Mouse (Mus musculus) heart, embryonic 10.5 days (tissue): ENCODE results near the gene Chodl. TPM values are rescaled to one million over a fixed set of nuclear protein-coding genes. Genes with fewer than 3 reads are reported as not detected.

Experiments used
- DNase-seq: peaks from one replicate; pipeline ENCODE4 v3.0.0-alpha.2; 2017; ENCODE audit warnings: low spot score
- H3K27ac ChIP-seq: fragments of 300-500 bp; sonication (generic); 2 replicates; pipeline ENCODE4 v1.5.1; 2016; ENCODE audit warnings: mild to moderate bottlenecking
- H3K27me3 ChIP-seq: fragments of 300-500 bp; sonication (generic); 2 replicates; pipeline ENCODE4 v1.6.1; 2016; ENCODE audit warnings: mild to moderate bottlenecking; ENCODE audit not compliant: poor library complexity, insufficient read depth, severe bottlenecking
- H3K36me3 ChIP-seq: fragments of 300-500 bp; sonication (generic); 2 replicates; pipeline ENCODE4 v1.6.1; 2016; ENCODE audit warnings: mild to moderate bottlenecking, moderate library complexity
- H3K4me1 ChIP-seq: fragments of 300-500 bp; sonication (generic); 2 replicates; pipeline ENCODE4 v1.6.1; 2016; ENCODE audit warnings: mild to moderate bottlenecking
- H3K4me3 ChIP-seq: fragments of 300-500 bp; sonication (generic); 2 replicates; pipeline ENCODE4 v1.5.1; 2016; ENCODE audit warnings: mild to moderate bottlenecking, moderate library complexity
- H3K9me3 ChIP-seq: fragments of 300-500 bp; sonication (generic); 2 replicates; pipeline ENCODE4 v1.6.1; 2016; ENCODE audit warnings: mild to moderate bottlenecking, moderate library complexity
- WGBS: fragments of 180-500 bp; shearing (Covaris S2); methylation state at CpG from one replicate; pipeline ENCODE4 v1.1.7; 2016; 5-methylcytosine and 5-hydroxymethylcytosine counted together
- polyA plus RNA-seq: library from polyadenylated mRNA; unstranded; fragments of >200 nt; fragmentation: Nextera tagmentation; extraction: Ambion mirVana; gene quantifications from 2 replicates; pipeline ENCODE4 v1.2.1, GENCODE M21; 2016

The Chodl gene
- 0.09 TPM in 1 of 2 replicates, not detected in the other for polyA plus RNA-seq

- H3K4me3 ChIP-seq = peak within 1 kb of the TSS; percentile 60
- no peak within 1 kb of the TSS for H3K27ac ChIP-seq
These were observed at the start of gene Chodl for GRCm38 (mm10) chr16:78930382-78931286. Gene Chodl (plus strand): TSS chr16:78930948.

GRCm38 (mm10) chr16:78922644-78923043 lies 8.1 kb upstream of the Chodl start:
- DNase-seq = no peak
- no peaks in the 10 kb centered on the region for H3K27me3 ChIP-seq
- WGBS = 76% methylated on average over 5 of the region's 5 CpGs
- no peaks in the 10 kb centered on the region for H3K36me3 ChIP-seq
- no peaks in the 10 kb centered on the region for H3K9me3 ChIP-seq
- no peak overlapping the region for H3K27ac ChIP-seq
- H3K4me3 ChIP-seq = no peak overlapping the region
- no peaks in the 10 kb centered on the region for H3K4me1 ChIP-seq

More at GRCm38 (mm10) chr16:78930382-78931286, at the start of gene Chodl:
- H3K9me3 ChIP-seq = no peaks in the 10 kb centered on the region
- DNase-seq = no peak
- no peaks in the 10 kb centered on the region for H3K36me3 ChIP-seq
- WGBS = 14% methylated on average over 19 of the region's 19 CpGs
- peaks cover 15% of the 10 kb centered on the region; the same call in 1 of the 2 replicates for H3K27me3 ChIP-seq
- H3K4me1 ChIP-seq = peaks cover 10% of the 10 kb centered on the region

- Histone ChIP-seq H3K27ac (no peak overlapping the region), H3K27me3 (peaks cover 15% of the 10 kb centered on the region; the same call in 1 of the 2 replicates), H3K4me3 (peak overlapping the region; percentile 60), H3K36me3 (no peaks in the 10 kb centered on the region), H3K4me1 (peaks cover 10% of the 10 kb centered on the region), H3K9me3 (no peaks in the 10 kb centered on the region)
- WGBS = 14% methylated on average over 16 of the region's 16 CpGs
- no peak for DNase-seq
These were observed 708 bp downstream of the Chodl start for GRCm38 (mm10) chr16:78931287-78932025.

GRCm38 (mm10) chr16:78934298-78934697 lies 3.5 kb downstream of the Chodl start:
- no peak for DNase-seq
- H3K4me3 ChIP-seq = no peak overlapping the region
- 92% methylated on average over 2 of the region's 2 CpGs for WGBS
- H3K9me3 ChIP-seq = no peaks in the 10 kb centered on the region
- no peak overlapping the region for H3K27ac ChIP-seq
- no peaks in the 10 kb centered on the region for H3K36me3 ChIP-seq
- H3K4me1 ChIP-seq = peaks cover 10% of the 10 kb centered on the region
- peaks cover 15% of the 10 kb centered on the region; the same call in 1 of the 2 replicates for H3K27me3 ChIP-seq

GRCm38 (mm10) chr16:78937755-78938154 lies 7.0 kb downstream of the Chodl start:
- Histone ChIP-seq H3K4me3 (no peak overlapping the region), H3K27me3 (no peaks in the 10 kb centered on the region), H3K27ac (no peak overlapping the region), H3K9me3 (no peaks in the 10 kb centered on the region), H3K36me3 (no peaks in the 10 kb centered on the region), H3K4me1 (no peaks in the 10 kb centered on the region)
- WGBS = 68% methylated on average over 8 of the region's 8 CpGs
- DNase-seq = no peak

- H3K4me1 ChIP-seq = no peaks in the 10 kb centered on the region
- H3K27ac ChIP-seq = no peak overlapping the region
- no peak for DNase-seq
- H3K27me3 ChIP-seq = no peaks in the 10 kb centered on the region
- 80% methylated on average over 4 of the region's 4 CpGs for WGBS
- no peaks in the 10 kb centered on the region for H3K36me3 ChIP-seq
- no peak overlapping the region for H3K4me3 ChIP-seq
- H3K9me3 ChIP-seq = no peaks in the 10 kb centered on the region
These were observed 19.6 kb downstream of the Chodl start for GRCm38 (mm10) chr16:78950359-78950758.

- no peaks in the 10 kb centered on the region for H3K27me3 ChIP-seq
- no peaks in the 10 kb centered on the region for H3K36me3 ChIP-seq
- no peaks in the 10 kb centered on the region for H3K4me1 ChIP-seq
- no peaks in the 10 kb centered on the region for H3K9me3 ChIP-seq
- 87% methylated on average over 2 of the region's 2 CpGs for WGBS
- DNase-seq = no peak
- H3K27ac ChIP-seq = no peak overlapping the region
- no peak overlapping the region for H3K4me3 ChIP-seq
These were observed 26.7 kb downstream of the Chodl start for GRCm38 (mm10) chr16:78957434-78957833.

GRCm38 (mm10) chr16:78969091-78969731 lies 38.5 kb downstream of the Chodl start:
- Histone ChIP-seq H3K27me3 (no peaks in the 10 kb centered on the region), H3K36me3 (no peaks in the 10 kb centered on the region), H3K27ac (no peak overlapping the region), H3K9me3 (no peaks in the 10 kb centered on the region), H3K4me1 (no peaks in the 10 kb centered on the region), H3K4me3 (no peak overlapping the region)
- DNase-seq = no peak
- WGBS = 34% methylated on average over 13 of the region's 13 CpGs

- H3K9me3 ChIP-seq = no peaks in the 10 kb centered on the region
- no peak overlapping the region for H3K27ac ChIP-seq
- 79% methylated on average over 13 of the region's 13 CpGs for WGBS
- H3K36me3 ChIP-seq = no peaks in the 10 kb centered on the region
- no peaks in the 10 kb centered on the region for H3K27me3 ChIP-seq
- DNase-seq = no peak
- no peak overlapping the region for H3K4me3 ChIP-seq
- no peaks in the 10 kb centered on the region for H3K4me1 ChIP-seq
These were observed 43.4 kb downstream of the Chodl start for GRCm38 (mm10) chr16:78974099-78974498.

- Histone ChIP-seq H3K36me3 (no peaks in the 10 kb centered on the region), H3K4me1 (no peaks in the 10 kb centered on the region), H3K4me3 (no peak overlapping the region), H3K27me3 (no peaks in the 10 kb centered on the region), H3K9me3 (no peaks in the 10 kb centered on the region), H3K27ac (no peak overlapping the region)
- WGBS = 77% methylated on average over 8 of the region's 8 CpGs
- no peak for DNase-seq
These were observed 45.6 kb downstream of the Chodl start for GRCm38 (mm10) chr16:78976384-78976783.
